Mouse (Mus musculus): ENCODE measurements around the gene Mia2.

DNA sequence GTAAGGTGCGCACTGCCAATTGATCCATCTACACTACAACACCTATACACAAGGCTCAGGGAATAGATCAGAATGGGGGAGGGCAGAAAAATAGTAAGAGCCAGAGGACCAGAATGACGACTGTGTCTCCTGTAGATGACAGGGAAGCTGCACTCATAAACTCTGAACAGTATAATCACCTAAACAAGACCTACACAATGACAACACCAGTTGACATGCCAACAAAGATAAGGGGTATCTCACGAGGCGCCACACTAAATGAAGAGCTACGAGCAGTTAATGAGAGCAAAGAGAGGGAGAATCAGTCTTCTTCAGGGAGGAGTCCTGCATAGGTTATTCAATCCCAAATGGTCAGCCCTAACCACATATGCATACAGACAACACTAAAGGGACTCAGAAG is 42.4 kb upstream of the Mia2 start:
- TF ChIP-seq CTCF (conservative IDR thresholded peaks at IDR 0.05; ENCODE audit: low read length) (no peak), NANOG (IDR thresholded peaks at IDR 0.05; ENCODE audit: borderline replicate concordance, low read length) (no peak)
